Mouse (Mus musculus): Measurements from ENCODE around the gene Zwint. TPM values are rescaled to one million over a fixed set of nuclear protein-coding genes. Genes with fewer than 3 reads are reported as not detected.

Zwint gene
- polyA plus RNA-seq, 1 experiment from 2014 or later = 193 TPM

DNA sequence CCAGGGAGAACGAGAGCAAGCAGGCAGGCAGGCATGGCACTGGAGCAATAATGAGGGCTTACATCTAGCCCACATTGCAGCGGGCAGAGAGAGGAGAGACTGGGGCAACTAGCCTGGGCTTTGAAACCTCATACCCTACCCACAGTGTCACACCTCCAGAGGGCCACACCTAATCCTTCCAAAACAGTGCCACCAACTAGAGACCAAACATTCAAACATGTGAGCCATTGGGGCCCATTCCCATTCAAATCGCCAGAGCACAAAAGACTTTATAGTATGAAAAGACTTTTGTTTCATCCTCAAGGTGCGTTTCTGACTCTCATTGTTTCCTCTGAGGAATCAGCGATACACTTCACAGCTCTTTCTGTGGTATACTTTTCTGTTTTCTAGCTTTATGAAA is 4.6 kb downstream of the Zwint start:
- peaks cover 50% of the 10 kb centered on the region for H3K36me3 ChIP-seq (ENCODE audit: control insufficient read depth, insufficient read depth, low read length)
- 97% methylated on average over 5 of the region's 5 CpGs for WGBS
- H3K9ac ChIP-seq (ENCODE audit: low read length) = no peak overlapping the region
- H3K4me2 ChIP-seq (ENCODE audit: low read depth, low read length) = no peak overlapping the region
- H3K4me3 ChIP-seq (ENCODE audit: low read length) = no peak overlapping the region
- peaks cover 6% of the 10 kb centered on the region for H3K4me1 ChIP-seq (replicated peaks; ENCODE audit: control insufficient read depth, insufficient read depth, low read length)
- H3K9me3 ChIP-seq (ENCODE audit: control insufficient read depth, low read length) = no peaks in the 10 kb centered on the region
- no peak overlapping the region for H3K27ac ChIP-seq (ENCODE audit: low read length)
- no peaks in the 10 kb centered on the region for H3K27me3 ChIP-seq (ENCODE audit: control insufficient read depth, insufficient read depth, low read depth, low read length)
- no peak for ATAC-seq (ENCODE audit: low read depth)

DNA sequence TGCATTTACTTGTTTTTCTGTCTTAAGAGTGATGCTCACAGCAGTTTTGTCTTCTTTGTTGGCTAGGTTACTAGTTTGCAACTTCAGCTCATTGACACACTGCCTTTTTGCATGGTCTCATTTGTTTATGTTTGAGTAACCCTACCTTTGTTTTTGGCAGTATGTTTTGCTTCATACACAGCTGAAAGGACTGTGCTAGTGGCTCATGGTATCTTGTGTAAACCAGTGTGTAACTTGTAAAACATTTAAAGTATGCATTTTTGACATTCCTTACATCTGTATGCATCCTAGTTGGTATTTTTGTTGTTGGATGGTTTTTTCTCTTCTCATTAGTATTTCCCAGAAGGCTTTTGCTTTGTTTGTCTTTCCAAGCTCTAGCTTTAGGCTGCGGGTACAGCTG is 5.7 kb downstream of the Zwint start:
- H3K4me3 ChIP-seq (ENCODE audit: low read length) = no peak overlapping the region
- H3K27me3 ChIP-seq (ENCODE audit: control insufficient read depth, insufficient read depth, low read depth, low read length) = no peaks in the 10 kb centered on the region
- WGBS = 97% methylated on average over 1 of the region's 1 CpGs
- H3K27ac ChIP-seq (ENCODE audit: low read length) = no peak overlapping the region
- H3K4me1 ChIP-seq (replicated peaks; ENCODE audit: control insufficient read depth, insufficient read depth, low read length) = peaks cover 6% of the 10 kb centered on the region
- H3K9me3 ChIP-seq (ENCODE audit: control insufficient read depth, low read length) = no peaks in the 10 kb centered on the region
- no peak overlapping the region for H3K4me2 ChIP-seq (ENCODE audit: low read depth, low read length)
- no peak for ATAC-seq (ENCODE audit: low read depth)
- H3K9ac ChIP-seq (ENCODE audit: low read length) = no peak overlapping the region
- H3K36me3 ChIP-seq (ENCODE audit: control insufficient read depth, insufficient read depth, low read length) = peaks cover 54% of the 10 kb centered on the region

DNA sequence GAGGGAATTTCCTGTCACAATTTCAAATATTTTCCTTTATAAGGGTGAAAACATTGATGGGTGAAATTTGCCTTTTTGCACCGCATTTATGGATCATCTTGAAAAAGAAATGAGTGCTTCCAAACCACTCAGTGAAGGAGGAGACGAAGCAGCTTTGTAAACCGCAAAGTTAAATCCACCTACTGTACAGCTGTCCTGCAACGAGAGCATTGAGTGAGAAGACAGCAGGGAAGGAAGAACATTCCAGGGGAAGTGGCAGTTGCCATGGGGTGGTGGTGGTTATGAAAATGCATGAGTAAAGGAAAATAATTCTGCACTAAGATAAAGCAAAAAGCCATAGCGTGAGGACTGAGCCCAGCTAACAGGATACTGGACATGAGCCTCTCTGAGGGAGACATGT is 13.2 kb downstream of the Zwint start:
- H3K27ac ChIP-seq (ENCODE audit: low read length) = no peak overlapping the region
- H3K27me3 ChIP-seq (ENCODE audit: control insufficient read depth, insufficient read depth, low read depth, low read length) = no peaks in the 10 kb centered on the region
- H3K4me1 ChIP-seq (replicated peaks; ENCODE audit: control insufficient read depth, insufficient read depth, low read length) = no peaks in the 10 kb centered on the region
- 89% methylated on average over 5 of the region's 5 CpGs for WGBS
- no peak overlapping the region for H3K4me3 ChIP-seq (ENCODE audit: low read length)
- no peaks in the 10 kb centered on the region for H3K9me3 ChIP-seq (ENCODE audit: control insufficient read depth, low read length)
- peaks cover 29% of the 10 kb centered on the region for H3K36me3 ChIP-seq (ENCODE audit: control insufficient read depth, insufficient read depth, low read length)
- no peak for ATAC-seq (ENCODE audit: low read depth)
- H3K9ac ChIP-seq (ENCODE audit: low read length) = no peak overlapping the region
- no peak overlapping the region for H3K4me2 ChIP-seq (ENCODE audit: low read depth, low read length)

DNA sequence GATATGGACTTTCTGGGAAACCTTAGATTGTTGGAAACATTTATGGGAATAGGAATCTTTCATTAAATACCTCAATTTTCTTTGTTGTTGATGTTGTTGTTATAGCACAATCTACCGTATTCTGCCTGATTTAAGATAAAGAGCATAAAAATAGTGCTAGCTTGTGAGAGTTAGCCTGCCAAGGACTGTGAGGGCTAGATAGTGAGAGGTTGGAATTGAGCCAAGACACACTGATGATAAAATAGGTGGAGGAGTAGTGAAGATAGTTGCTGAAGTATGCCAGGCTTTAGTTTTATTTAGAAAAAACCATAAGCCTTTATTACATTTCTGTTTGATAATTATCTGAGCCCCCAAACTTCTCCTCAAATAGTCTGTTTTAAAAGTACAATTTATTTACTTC is 14.4 kb downstream of the Zwint start:
- H3K9ac ChIP-seq (ENCODE audit: low read length) = no peak overlapping the region
- WGBS = 44% methylated on average over 1 of the region's 1 CpGs
- no peaks in the 10 kb centered on the region for H3K4me1 ChIP-seq (replicated peaks; ENCODE audit: control insufficient read depth, insufficient read depth, low read length)
- H3K4me3 ChIP-seq (ENCODE audit: low read length) = no peak overlapping the region
- peaks cover 25% of the 10 kb centered on the region for H3K36me3 ChIP-seq (ENCODE audit: control insufficient read depth, insufficient read depth, low read length)
- no peaks in the 10 kb centered on the region for H3K27me3 ChIP-seq (ENCODE audit: control insufficient read depth, insufficient read depth, low read depth, low read length)
- no peak for ATAC-seq (ENCODE audit: low read depth)
- H3K4me2 ChIP-seq (ENCODE audit: low read depth, low read length) = no peak overlapping the region
- no peak overlapping the region for H3K27ac ChIP-seq (ENCODE audit: low read length)
- no peaks in the 10 kb centered on the region for H3K9me3 ChIP-seq (ENCODE audit: control insufficient read depth, low read length)

DNA sequence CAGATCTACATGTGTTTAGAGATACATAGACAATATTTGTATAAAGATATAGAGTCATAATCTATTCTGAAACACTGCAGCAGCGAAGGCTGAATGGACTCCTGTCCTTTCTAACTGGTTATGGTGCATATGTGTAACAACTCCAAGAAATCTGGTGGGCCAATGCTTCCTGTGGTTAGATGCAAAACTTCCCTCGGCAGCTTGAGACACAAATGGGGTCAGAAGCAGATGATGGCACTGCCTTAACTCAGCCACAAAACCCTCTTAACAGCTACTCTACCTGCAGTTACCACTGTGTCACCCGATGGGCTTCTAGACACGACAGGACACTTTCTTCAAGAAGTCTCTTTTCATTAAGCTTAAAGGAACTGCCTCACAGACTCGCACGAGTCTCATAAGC is 21.3 kb downstream of the Zwint start:
- no peak for ATAC-seq (ENCODE audit: low read depth)
- H3K9me3 ChIP-seq (ENCODE audit: control insufficient read depth, low read length) = no peaks in the 10 kb centered on the region; the same call in 1 of the 2 replicates
- peaks cover 9% of the 10 kb centered on the region for H3K36me3 ChIP-seq (ENCODE audit: control insufficient read depth, insufficient read depth, low read length)
- H3K27ac ChIP-seq (ENCODE audit: low read length) = no peak overlapping the region
- H3K27me3 ChIP-seq (ENCODE audit: control insufficient read depth, insufficient read depth, low read depth, low read length) = no peaks in the 10 kb centered on the region
- no peak overlapping the region for H3K4me2 ChIP-seq (ENCODE audit: low read depth, low read length)
- H3K4me3 ChIP-seq (ENCODE audit: low read length) = no peak overlapping the region
- H3K9ac ChIP-seq (ENCODE audit: low read length) = no peak overlapping the region
- H3K4me1 ChIP-seq (replicated peaks; ENCODE audit: control insufficient read depth, insufficient read depth, low read length) = no peaks in the 10 kb centered on the region
- WGBS = 91% methylated on average over 6 of the region's 6 CpGs

DNA sequence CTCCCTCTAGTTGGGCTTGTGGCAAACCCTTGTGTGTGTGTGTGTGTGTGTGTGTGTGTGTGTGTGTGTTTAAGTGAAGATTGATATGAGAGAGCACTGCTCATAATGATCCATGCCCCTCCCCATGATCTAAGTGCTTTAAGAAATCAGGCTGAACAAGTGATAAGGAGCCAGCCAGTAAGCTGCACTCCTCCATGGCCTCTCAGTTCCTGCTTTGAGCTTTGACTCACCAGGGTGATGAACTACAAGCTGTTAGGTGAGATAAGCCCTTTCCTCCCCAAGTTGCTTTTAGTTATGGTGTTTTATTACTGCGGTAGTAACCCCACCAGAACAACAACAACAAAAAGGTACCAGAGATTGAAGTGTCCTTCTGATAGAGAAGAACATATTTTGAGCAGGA is 21.9 kb downstream of the Zwint start:
- H3K4me3 ChIP-seq (ENCODE audit: low read length) = no peak overlapping the region
- WGBS = 88% methylated on average over 1 of the region's 1 CpGs
- no peak for ATAC-seq (ENCODE audit: low read depth)
- H3K36me3 ChIP-seq (ENCODE audit: control insufficient read depth, insufficient read depth, low read length) = peaks cover 9% of the 10 kb centered on the region
- H3K27ac ChIP-seq (ENCODE audit: low read length) = no peak overlapping the region
- H3K27me3 ChIP-seq (ENCODE audit: control insufficient read depth, insufficient read depth, low read depth, low read length) = no peaks in the 10 kb centered on the region
- H3K4me2 ChIP-seq (ENCODE audit: low read depth, low read length) = no peak overlapping the region
- no peaks in the 10 kb centered on the region for H3K4me1 ChIP-seq (replicated peaks; ENCODE audit: control insufficient read depth, insufficient read depth, low read length)
- no peak overlapping the region for H3K9ac ChIP-seq (ENCODE audit: low read length)
- H3K9me3 ChIP-seq (ENCODE audit: control insufficient read depth, low read length) = no peaks in the 10 kb centered on the region; the same call in 1 of the 2 replicates

DNA sequence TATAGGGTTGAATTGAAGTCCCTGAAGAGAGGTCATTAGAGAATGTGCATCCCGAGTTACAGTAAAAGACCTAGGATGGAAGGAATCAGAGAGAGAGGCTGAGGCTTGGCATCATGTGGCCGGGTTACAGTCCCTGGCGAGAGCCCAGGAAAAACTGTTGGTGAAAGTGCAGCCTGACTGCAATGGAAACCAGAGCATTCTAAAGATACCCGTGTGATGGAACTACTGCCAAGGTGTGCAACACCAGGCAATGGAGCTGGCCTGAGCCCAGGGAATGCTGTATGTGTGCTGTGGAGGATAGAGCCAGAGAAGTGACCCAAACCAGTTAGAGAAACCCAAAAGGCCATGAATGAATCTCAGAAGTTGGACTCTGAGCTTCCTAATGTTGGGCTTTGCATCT is 24.4 kb downstream of the Zwint start:
- Histone ChIP-seq H3K9ac (ENCODE audit: low read length) (no peak overlapping the region), H3K36me3 (ENCODE audit: control insufficient read depth, insufficient read depth, low read length) (peaks cover 6% of the 10 kb centered on the region), H3K4me3 (ENCODE audit: low read length) (no peak overlapping the region), H3K27ac (ENCODE audit: low read length) (no peak overlapping the region), H3K4me1 (replicated peaks; ENCODE audit: control insufficient read depth, insufficient read depth, low read length) (no peaks in the 10 kb centered on the region), H3K27me3 (ENCODE audit: control insufficient read depth, insufficient read depth, low read depth, low read length) (no peaks in the 10 kb centered on the region), H3K9me3 (ENCODE audit: control insufficient read depth, low read length) (no peaks in the 10 kb centered on the region; the same call in 1 of the 2 replicates), H3K4me2 (ENCODE audit: low read depth, low read length) (no peak overlapping the region)
- no peak for ATAC-seq (ENCODE audit: low read depth)
- WGBS = 85% methylated on average over 4 of the region's 4 CpGs

DNA sequence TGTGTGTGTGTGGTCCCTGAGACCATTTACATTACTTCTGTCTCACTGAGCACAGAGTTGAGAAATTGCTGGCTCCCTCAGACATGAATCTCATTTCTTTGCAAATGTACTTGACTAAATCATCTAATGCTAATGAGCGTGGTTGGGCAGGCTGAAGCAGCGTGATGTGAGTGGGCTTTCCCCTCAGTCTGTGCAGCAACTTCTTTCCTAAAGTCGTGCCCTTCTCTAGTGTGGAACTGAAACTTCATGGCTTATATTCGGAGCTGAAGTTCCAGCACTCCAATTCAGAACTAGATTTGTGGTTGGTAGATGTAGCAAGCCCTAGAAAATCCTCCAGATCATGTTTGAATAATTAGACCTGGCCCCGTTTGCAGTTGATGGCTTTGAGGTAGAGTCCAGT is 46.4 kb downstream of the Zwint start:
- no peaks in the 10 kb centered on the region for H3K36me3 ChIP-seq (ENCODE audit: control insufficient read depth, insufficient read depth, low read length)
- no peak overlapping the region for H3K27ac ChIP-seq (ENCODE audit: low read length)
- no peak overlapping the region for H3K4me2 ChIP-seq (ENCODE audit: low read depth, low read length)
- no peak overlapping the region for H3K9ac ChIP-seq (ENCODE audit: low read length)
- no peaks in the 10 kb centered on the region for H3K27me3 ChIP-seq (ENCODE audit: control insufficient read depth, insufficient read depth, low read depth, low read length)
- no peaks in the 10 kb centered on the region for H3K4me1 ChIP-seq (replicated peaks; ENCODE audit: control insufficient read depth, insufficient read depth, low read length)
- no peak for ATAC-seq (ENCODE audit: low read depth)
- H3K4me3 ChIP-seq (ENCODE audit: low read length) = no peak overlapping the region
- 72% methylated on average over 5 of the region's 5 CpGs for WGBS
- H3K9me3 ChIP-seq (ENCODE audit: control insufficient read depth, low read length) = no peaks in the 10 kb centered on the region

DNA sequence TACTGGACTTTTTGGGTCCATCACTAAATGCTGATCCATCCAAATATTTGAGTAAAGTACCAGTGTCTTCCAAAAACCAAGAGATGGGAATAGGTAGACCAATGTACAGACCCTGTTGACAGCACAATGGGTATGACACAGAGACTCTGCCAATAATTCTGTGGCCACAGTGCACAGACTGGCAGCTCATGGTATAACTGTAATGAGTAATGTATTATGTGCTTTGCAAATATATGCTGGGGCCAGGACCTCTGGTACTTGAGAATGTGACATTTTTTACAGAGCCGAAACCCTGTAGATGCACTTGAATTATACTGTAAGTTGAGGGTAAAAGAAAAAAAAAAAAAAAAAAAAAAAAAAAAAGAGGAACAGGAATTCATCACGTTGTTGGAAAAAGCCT is 59.1 kb downstream of the Zwint start:
- Histone ChIP-seq H3K4me2 (ENCODE audit: low read depth, low read length) (no peak overlapping the region), H3K9ac (ENCODE audit: low read length) (no peak overlapping the region), H3K4me1 (replicated peaks; ENCODE audit: control insufficient read depth, insufficient read depth, low read length) (peaks cover 3% of the 10 kb centered on the region; the same call in 1 of the 2 replicates), H3K9me3 (ENCODE audit: control insufficient read depth, low read length) (no peaks in the 10 kb centered on the region), H3K36me3 (ENCODE audit: control insufficient read depth, insufficient read depth, low read length) (no peaks in the 10 kb centered on the region), H3K4me3 (ENCODE audit: low read length) (no peak overlapping the region), H3K27me3 (ENCODE audit: control insufficient read depth, insufficient read depth, low read depth, low read length) (no peaks in the 10 kb centered on the region), H3K27ac (ENCODE audit: low read length) (peak overlapping the region; percentile 8; the same call in 1 of the 2 replicates)
- peak; percentile 73 for ATAC-seq (ENCODE audit: low read depth)
- 40% methylated on average over 2 of the region's 2 CpGs for WGBS

Measured in lung, embryonic 16.5 days (tissue).